Mouse (Mus musculus) layer of hippocampus, postnatal 36 days (tissue): Measurements from ENCODE around the gene 9330159F19Rik. TPM values are rescaled to one million over a fixed set of nuclear protein-coding genes. Genes with fewer than 3 reads are reported as not detected.
A peak's percentile ranks its signal among the peaks of the same experiment; 100 is the strongest.

ENCODE experiments used
- DNase-seq, 2 experiments: peaks; one replicate each; pipeline ENCODE4 v3.0.0; 2022
- total RNA-seq, 2 experiments: library from RNA; stranded (reverse); gene quantifications; 2 replicates each; pipeline ENCODE4 v1.2.3; 2021

The 9330159F19Rik gene
- 10 to 100 TPM; 84.9 to 93.0 TPM for total RNA-seq

- peak; percentile 37 to 38 for DNase-seq
These were observed at the start of gene 9330159F19Rik for GRCm38 (mm10) chr10:29211453-29211852. Gene 9330159F19Rik (plus strand): TSS chr10:29211606.

DNA sequence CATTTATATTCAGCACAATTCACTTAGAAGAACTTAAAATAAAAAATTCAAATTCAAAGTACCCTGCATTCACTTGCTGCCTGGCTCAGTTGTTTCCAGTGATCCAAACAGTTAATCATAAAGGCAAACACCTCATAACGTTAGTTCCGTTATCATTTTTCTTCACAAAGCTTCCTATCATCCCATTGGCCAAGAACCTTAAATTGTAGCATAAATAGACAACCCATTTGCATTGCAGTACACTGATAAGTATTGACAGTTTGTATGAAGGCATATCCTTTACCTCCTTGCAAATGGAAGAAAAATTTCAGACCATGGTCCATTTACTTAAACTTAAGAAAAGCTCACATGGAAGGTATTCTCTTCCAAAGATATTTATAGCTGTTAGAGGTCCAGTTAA, 49.7 kb upstream of the 9330159F19Rik start:
- DNase-seq = no peak

GRCm38 (mm10) chr10:29173778-29174177, 37.6 kb upstream of the 9330159F19Rik start:
- no peak for DNase-seq

GRCm38 (mm10) chr10:29175656-29176055, 35.8 kb upstream of the 9330159F19Rik start:
- peak in 1 of 2 experiments; percentile 20 for DNase-seq

GRCm38 (mm10) chr10:29176881-29177280, 34.5 kb upstream of the 9330159F19Rik start:
- no peak for DNase-seq

GRCm38 (mm10) chr10:29178003-29178402, 33.4 kb upstream of the 9330159F19Rik start:
- peak in 1 of 2 experiments; percentile 30 for DNase-seq

DNA sequence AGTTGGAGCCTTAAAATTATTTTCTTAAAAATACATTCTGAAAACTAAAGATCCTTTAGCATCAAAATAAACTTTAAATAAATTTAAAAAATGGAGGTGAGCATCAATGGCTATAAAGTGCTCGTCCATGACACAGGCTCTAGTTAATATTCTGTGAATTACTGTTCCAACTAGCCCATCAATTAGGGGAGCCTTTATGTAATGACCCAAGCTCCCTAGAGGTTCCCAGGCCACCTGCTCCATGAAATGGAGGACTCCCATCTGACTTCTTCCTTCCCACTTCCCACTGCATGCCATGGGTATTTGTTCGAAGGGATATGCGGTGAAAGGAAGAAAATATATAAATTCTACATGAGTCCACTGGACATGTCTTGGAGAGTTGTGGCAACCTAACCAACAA, 31.2 kb upstream of the 9330159F19Rik start:
- no peak for DNase-seq

DNA sequence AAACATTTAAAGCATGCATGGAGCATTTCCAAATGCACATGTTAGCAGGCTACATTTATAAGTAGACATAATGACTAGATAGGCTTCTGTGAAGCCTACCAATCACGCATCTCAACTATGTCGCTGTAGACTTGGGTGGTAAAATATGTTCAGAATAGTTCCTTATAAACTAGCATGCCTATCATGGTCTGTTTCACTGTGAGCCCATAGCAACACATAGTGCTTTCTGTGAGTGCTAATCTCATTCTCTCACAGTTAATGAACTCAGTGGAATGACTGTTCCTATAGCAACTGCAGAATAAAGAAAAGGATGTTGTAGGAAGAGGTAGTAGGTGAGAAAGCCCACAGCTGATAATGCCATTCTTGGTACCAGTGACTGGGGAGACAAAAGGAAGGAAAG, 30.4 kb upstream of the 9330159F19Rik start:
- no peak for DNase-seq

GRCm38 (mm10) chr10:29193769-29194168, 17.6 kb upstream of the 9330159F19Rik start:
- no peak for DNase-seq

GRCm38 (mm10) chr10:29196811-29197210, 14.6 kb upstream of the 9330159F19Rik start:
- no peak for DNase-seq

GRCm38 (mm10) chr10:29198642-29199041, 12.8 kb upstream of the 9330159F19Rik start, which contains the start of gene Gm49353:
Gene Gm49353 (plus strand): TSS chr10:29198954.
- DNase-seq = no peak

GRCm38 (mm10) chr10:29199835-29200234, 11.6 kb upstream of the 9330159F19Rik start:
- DNase-seq = no peak

DNA sequence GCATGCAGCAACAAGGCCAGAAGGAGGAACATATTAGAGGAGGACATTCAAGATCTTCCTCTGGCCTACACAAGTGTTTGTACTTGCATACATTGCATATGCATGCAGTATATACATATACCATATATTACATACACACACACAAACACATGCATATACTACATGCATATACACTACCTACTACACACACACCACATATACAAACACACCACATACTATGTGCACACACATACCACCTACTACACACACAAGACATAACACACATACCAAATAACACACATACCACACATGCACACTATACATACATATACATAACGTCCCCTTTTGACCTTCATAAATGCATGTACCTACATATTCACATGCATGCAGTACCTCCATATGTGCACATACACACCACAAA, 10.8 kb upstream of the 9330159F19Rik start:
- no peak for DNase-seq

- DNase-seq = peak in 1 of 2 experiments; percentile 22
These were observed 4.7 kb upstream of the 9330159F19Rik start for GRCm38 (mm10) chr10:29206730-29207129.

- DNase-seq = no peak
These were observed 2.7 kb upstream of the 9330159F19Rik start for GRCm38 (mm10) chr10:29208735-29209134.

DNA sequence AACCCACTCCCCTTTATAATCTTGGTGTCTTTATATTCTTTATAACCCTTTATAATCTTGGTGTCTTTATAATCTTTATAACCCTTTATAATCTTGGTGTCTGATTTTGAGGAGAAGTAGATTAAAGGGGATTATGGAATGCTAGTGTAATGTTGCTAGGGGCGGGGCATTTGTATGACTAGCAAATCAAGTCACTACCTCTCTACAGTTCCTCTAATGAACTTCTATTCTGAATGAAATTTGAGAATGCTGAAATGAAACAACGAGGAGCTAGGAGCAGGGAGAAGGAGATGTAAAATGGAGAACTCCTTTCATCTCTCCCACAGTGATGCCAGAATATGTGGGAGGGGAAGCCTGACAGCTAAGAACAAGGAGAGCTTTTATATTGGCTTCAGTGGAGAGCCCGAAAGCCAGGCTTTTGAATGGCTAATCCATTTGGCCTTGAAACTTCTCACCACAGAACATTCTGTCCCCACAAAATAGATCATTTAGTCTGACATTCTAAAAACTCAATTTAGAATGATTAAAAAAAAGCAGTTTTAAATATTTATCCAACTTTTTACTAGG, 2.2 kb downstream of the 9330159F19Rik start:
- peak in 1 of 2 experiments; percentile 21 for DNase-seq

DNA sequence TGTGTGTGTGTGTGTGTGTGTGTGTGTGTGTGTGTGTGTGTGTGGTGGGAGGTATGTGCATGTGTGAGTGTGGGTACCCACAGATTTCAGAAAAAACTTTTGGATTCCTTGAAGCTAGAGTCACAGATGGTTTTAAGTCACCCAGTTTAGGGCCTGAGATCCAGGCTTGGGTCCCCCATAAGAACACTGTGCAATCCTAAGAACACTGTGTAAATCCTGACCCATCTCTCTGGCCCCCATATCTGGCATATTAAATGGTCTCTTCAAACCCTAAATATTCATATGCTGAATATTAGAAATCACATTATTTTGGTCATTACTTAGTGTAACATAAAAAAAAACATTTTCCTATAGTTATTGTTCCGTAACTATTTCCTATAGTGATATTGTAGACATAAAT, 5.6 kb downstream of the 9330159F19Rik start:
- DNase-seq = no peak

GRCm38 (mm10) chr10:29217451-29217850, 6.0 kb downstream of the 9330159F19Rik start:
- DNase-seq = no peak

DNA sequence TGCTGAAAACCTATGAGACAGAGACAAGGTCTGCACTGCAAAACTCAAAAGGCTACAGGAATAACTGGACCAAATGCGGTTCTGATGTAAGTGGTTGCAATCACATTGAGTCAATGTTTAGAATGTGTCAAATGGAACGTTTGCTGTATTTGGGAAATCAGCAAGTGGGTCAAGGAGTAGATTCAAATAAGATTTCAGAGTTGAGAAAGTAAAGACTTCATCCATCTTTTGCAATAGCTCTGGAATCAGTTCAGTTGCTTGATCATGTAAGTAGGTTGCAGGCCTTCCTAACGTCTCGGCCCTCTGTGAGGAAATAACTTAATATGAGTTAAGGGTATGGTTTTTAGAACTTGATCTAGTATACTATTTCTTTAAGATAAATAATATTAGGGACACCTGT, 13.9 kb downstream of the 9330159F19Rik start:
- DNase-seq = no peak

DNA sequence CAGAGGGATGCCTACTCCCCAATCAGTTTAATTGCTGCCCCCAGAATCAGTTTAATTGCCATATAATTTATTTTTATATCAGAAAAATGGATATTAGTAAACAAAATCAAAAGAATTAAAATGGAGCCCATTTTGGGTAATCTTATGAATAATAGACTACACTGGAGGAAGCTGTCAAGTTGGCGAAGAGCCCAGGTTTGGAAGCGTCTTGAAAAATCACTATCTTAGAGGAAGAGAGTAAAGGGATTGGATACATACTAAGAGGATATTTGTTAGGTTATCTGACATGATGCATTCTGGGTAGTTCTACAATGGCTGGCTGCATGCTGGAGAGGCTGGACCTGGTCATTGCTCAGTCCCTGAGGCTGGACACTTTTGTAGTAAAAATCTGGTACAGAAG, 19.8 kb downstream of the 9330159F19Rik start:
- DNase-seq = no peak
